ENCODE assay signal across 1 mouse cellular context in the genomic region with DNA sequence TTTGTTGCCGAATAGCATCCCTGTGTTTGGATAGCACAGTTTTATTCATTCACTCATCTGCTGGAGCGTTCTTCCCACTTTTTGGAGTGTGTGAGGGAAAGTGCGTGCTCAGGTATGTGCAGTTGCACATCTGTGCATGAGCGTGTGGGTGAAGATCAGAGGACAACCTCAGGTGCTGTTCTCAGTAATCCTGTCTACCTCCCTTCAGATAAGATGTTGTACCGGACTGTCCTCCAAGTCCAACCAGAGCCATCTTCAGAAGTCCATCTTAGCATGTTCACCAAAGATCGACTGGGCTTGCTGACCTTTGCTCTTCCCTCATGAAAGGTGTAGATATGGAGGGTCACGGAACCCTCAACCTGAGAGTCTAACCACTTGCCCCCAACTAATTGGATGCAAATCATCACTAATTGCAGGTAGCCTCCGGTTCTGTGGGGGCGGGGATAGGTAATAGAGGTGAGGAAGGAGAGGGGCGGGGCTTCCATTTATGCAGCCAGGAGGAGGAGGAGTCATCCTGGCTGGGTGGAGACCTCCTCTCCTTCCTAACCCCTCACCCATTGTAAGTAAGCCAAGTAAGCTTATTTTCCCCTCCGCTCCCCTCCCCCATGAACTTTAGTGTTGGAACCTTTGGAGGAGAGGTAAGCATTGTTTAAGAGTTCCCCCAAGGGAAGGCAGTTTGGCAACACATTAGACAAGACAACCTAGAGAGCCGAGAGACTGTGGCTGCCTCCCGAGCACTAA.
TF ChIP-seq lines count a peak whose summit lies in the region.

No protein-coding gene starts in this region.

TF ChIP-seq in CH12.LX, 34 proteins besides CTCF, POLR2A, EP300 and RAD21 (continued from another document):
- TF ChIP-seq UBTF (IDR thresholded peaks at IDR 0.05; ENCODE audit: low read depth, low read length) (no peak), RCOR1 (conservative IDR thresholded peaks at IDR 0.05; ENCODE audit: low read depth, low read length) (no peak), ELF1 (IDR thresholded peaks at IDR 0.05; ENCODE audit: low read depth, low read length) (no peak), MAX (IDR thresholded peaks at IDR 0.05; ENCODE audit: low read length) (no peak), SMC3 (IDR thresholded peaks at IDR 0.05; ENCODE audit: low read depth, low read length) (no peak), JUND (conservative IDR thresholded peaks at IDR 0.05; ENCODE audit: low read depth, low read length) (no peak), CHD2 (IDR thresholded peaks at IDR 0.05; ENCODE audit: low read length) (no peak)
